Mouse (Mus musculus) heart, embryonic 14.5 days (tissue): ENCODE measurements at regions not wholly inside any gene's neighbourhood (a gene's known extent, or its start where the extent isn't known, plus 50 kb on each side); places are given as distances from the start of the nearest gene placed in this dataset.
"Not testable (repeated sequence)": the region's sequence is repeated elsewhere in the genome, so short reads cannot be mapped to it uniquely, and the experiment has no call there.

Experiments used
- ATAC-seq: fragments of 200-750 bp; cut with Nextera tagmentation; 2 replicates; pipeline ENCODE4 v1.8.0; 2017; ENCODE audit warnings: low read depth, moderate TSS enrichment; ENCODE audit not compliant: insufficient number of reproducible peaks, insufficient read depth, low FRiP score
- H3K27ac ChIP-seq, 2 experiments: fragments of 200-500 bp in 1 of 2; fragments of 300-500 bp in 1 of 2; sonication (generic) in 1 of 2; replicated peaks in 1 of 2; 2 replicates each; pipeline ENCODE4 v1.5.1; 2012 to 2014; ENCODE audit warnings: low read depth in 2 of 2, low read length in 2 of 2, control low read depth in 1 of 2, mild to moderate bottlenecking in 1 of 2, mixed read lengths in 1 of 2; ENCODE audit not compliant: control insufficient read depth in 1 of 2, insufficient read depth in 1 of 2
- H3K27me3 ChIP-seq: fragments of 300-500 bp; sonication (generic); 2 replicates; pipeline ENCODE4 v1.6.1; 2014; ENCODE audit warnings: mild to moderate bottlenecking, low read length, control low read depth; ENCODE audit not compliant: control insufficient read depth, insufficient read depth
- H3K36me3 ChIP-seq: fragments of 300-500 bp; sonication (generic); 2 replicates; pipeline ENCODE4 v1.6.1; 2014; ENCODE audit warnings: mild to moderate bottlenecking, control low read depth, low read length, mixed read lengths; ENCODE audit not compliant: control insufficient read depth, insufficient read depth
- H3K4me1 ChIP-seq, 2 experiments: fragments of 200-500 bp in 1 of 2; fragments of 300-500 bp in 1 of 2; sonication (generic) in 1 of 2; 2 replicates each; pipeline ENCODE4 v1.6.1; 2012 to 2014; ENCODE audit warnings: low read length in 2 of 2, control low read depth in 1 of 2, mixed read lengths in 1 of 2; ENCODE audit not compliant: control insufficient read depth in 2 of 2, insufficient read depth in 2 of 2
- H3K4me2 ChIP-seq: fragments of 300-500 bp; sonication (generic); 2 replicates; pipeline ENCODE4 v1.6.1; 2014; ENCODE audit warnings: mild to moderate bottlenecking, low read length
- H3K4me3 ChIP-seq, 2 experiments: fragments of 200-500 bp in 1 of 2; fragments of 300-500 bp in 1 of 2; sonication (generic) in 1 of 2; 2 replicates each; pipeline ENCODE4 v1.5.1; 2012 to 2014; ENCODE audit warnings: low read length in 2 of 2, mild to moderate bottlenecking in 2 of 2, control low read depth in 1 of 2, low read depth in 1 of 2, moderate library complexity in 1 of 2; ENCODE audit not compliant: control insufficient read depth in 1 of 2, insufficient read depth in 1 of 2
- H3K9ac ChIP-seq: fragments of 300-500 bp; sonication (generic); 2 replicates; pipeline ENCODE4 v1.6.1; 2014; ENCODE audit warnings: mild to moderate bottlenecking, low read length
- H3K9me3 ChIP-seq: fragments of 300-500 bp; sonication (generic); 2 replicates; pipeline ENCODE4 v1.6.1; 2016; ENCODE audit warnings: low read length, control low read depth; ENCODE audit not compliant: control insufficient read depth
- WGBS: fragments of 180-500 bp; shearing (Covaris S2); extraction: QIAGEN DNeasy Blood & Tissue Kit; methylation state at CpG from one replicate; pipeline ENCODE4 v1.1.7; 2014; 5-methylcytosine and 5-hydroxymethylcytosine counted together

GRCm38 (mm10) chr7:39654563-39655286, 137.2 kb downstream of the Zfp619 start:
- ATAC-seq: no peak
- Histone ChIP-seq H3K9ac (no peak overlapping the region), H3K36me3 (no peaks in the 10 kb centered on the region), H3K4me1 (peaks cover 0 to 2% of the 10 kb centered on the region in 2 experiments; a peak in 2 of 4 replicates), H3K9me3 (no peaks in the 10 kb centered on the region), H3K27ac (peak overlapping the region; percentile 8 to 45; a peak in 1 of 4 replicates), H3K27me3 (no peaks in the 10 kb centered on the region), H3K4me3 (no peak overlapping the region), H3K4me2 (peak overlapping the region; percentile 36; the same call in 1 of the 2 replicates)
- 17% methylated on average over 4 of the region's 4 CpGs for WGBS

DNA sequence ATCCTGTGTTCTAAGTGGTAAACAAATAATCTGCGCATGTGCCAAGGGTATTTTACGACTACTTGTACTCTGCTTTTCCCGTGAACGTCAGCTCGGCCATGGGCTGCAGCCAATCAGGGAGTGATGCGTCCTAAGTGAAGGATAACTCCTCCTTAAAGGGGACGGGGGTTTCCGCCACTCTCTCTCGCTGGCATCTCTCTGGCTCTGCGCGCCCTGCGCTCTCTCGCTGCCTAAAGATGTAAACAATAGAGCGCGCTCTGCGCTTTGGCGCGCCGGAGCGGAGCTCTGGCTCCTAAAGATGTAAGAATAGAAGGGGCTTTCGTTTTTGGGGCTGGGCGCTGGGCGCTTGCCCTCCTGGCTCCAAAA, 137.7 kb downstream of the Zfp619 start:
- WGBS: 18% methylated on average over 21 of the region's 23 CpGs

GRCm38 (mm10) chr7:39655709-39656397, 138.3 kb downstream of the Zfp619 start:
- H3K27me3 ChIP-seq: no peaks in the 10 kb centered on the region
- H3K36me3 ChIP-seq: no peaks in the 10 kb centered on the region
- no peak for ATAC-seq
- WGBS: 35% methylated on average over 13 of the region's 13 CpGs
- H3K9me3 ChIP-seq: no peaks in the 10 kb centered on the region
- H3K4me1 ChIP-seq: peaks cover 0 to 2% of the 10 kb centered on the region in 2 experiments; a peak in 2 of 4 replicates
- peak overlapping the region; percentile 75 for H3K4me2 ChIP-seq
- H3K4me3 ChIP-seq: peak overlapping the region; percentile 45 to 48
- peak overlapping the region; percentile 54 to 59; a peak in 2 of 4 replicates for H3K27ac ChIP-seq
- peak overlapping the region; percentile 73 for H3K9ac ChIP-seq

More for the DNA sequence above, 137.7 kb downstream of the Zfp619 start:
- not testable (repeated sequence) for H3K4me1 ChIP-seq, H3K9me3 ChIP-seq, ATAC-seq, H3K27me3 ChIP-seq, H3K36me3 ChIP-seq
- Histone ChIP-seq H3K4me2 (peak overlapping the region; percentile 75), H3K4me3 (peak overlapping the region; percentile 45 to 48), H3K27ac (peak overlapping the region; percentile 54 to 59; a peak in 1 of 4 replicates), H3K9ac (peak overlapping the region; percentile 73)

DNA sequence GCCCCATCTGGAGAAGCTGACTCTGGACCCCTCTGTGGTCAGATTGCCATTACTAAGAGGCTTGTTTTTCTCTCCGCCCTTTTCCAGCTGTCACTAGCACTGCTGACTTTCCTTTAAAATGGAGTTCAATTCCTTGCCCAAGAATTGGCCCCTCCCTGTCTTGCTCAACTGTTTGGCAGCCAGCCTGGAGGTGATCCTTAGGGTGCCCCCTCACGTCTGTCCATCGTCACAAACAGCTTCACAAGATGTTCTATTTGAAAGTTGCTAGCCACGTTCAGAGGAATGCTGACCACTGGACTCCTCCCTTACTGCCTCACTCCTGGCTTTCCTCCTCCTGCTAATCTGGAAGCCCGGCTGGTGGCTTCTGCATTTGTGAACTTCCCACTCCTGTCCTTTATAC, 142.0 kb downstream of the Zfp619 start:
- no peak overlapping the region for H3K4me2 ChIP-seq
- H3K27ac ChIP-seq: no peak overlapping the region
- H3K9me3 ChIP-seq: no peaks in the 10 kb centered on the region
- H3K4me1 ChIP-seq: peaks cover 0 to 2% of the 10 kb centered on the region in 2 experiments; a peak in 2 of 4 replicates
- 16% methylated on average over 5 of the region's 5 CpGs for WGBS
- no peak overlapping the region for H3K4me3 ChIP-seq
- no peak overlapping the region for H3K9ac ChIP-seq
- no peak for ATAC-seq
- H3K36me3 ChIP-seq: no peaks in the 10 kb centered on the region
- no peaks in the 10 kb centered on the region for H3K27me3 ChIP-seq

DNA sequence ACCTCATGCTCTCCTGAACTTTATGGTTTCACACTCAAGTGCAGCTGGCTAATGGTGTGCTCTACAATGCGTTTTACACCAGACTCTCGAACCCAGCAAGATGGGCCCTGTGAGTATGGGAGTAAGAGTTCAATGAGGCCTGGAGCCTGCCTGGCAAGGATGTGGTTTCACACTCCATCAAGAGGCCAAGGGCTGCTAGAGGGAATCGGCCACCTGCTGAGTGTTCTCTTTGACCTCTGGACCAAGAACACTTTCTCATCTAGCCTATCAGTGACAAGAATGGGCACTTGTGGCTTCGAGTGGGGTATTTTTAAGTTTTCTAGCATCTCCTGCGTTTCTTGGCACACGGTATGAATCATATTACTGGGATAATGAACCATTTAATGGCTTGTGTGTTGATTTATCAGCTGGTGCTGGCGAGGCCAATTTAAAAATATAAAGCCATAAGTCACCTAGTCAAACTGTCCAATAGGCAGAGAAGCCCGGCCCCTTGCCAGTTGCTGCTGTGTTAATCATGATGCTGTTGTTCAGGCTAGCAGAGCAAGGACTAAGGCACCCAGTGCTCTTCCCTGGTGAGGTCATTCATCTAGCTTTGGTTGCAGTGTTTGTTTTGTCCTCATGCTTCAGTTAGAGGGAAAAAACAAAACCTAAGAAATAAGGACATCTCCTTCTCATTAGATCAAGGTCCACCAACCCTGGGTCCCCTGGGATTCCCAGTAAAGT, 157.7 kb downstream of the Zfp619 start:
- 70% methylated on average over 8 of the region's 8 CpGs for WGBS
- H3K27ac ChIP-seq: no peak overlapping the region
- H3K9me3 ChIP-seq: no peaks in the 10 kb centered on the region
- H3K36me3 ChIP-seq: no peaks in the 10 kb centered on the region
- ATAC-seq: no peak
- H3K27me3 ChIP-seq: no peaks in the 10 kb centered on the region
- no peak overlapping the region for H3K4me3 ChIP-seq
- H3K4me2 ChIP-seq: no peak overlapping the region
- H3K4me1 ChIP-seq: no peaks in the 10 kb centered on the region
- no peak overlapping the region for H3K9ac ChIP-seq

GRCm38 (mm10) chr7:39675847-39676238, 158.3 kb downstream of the Zfp619 start:
- Histone ChIP-seq H3K4me2 (no peak overlapping the region), H3K4me1 (no peaks in the 10 kb centered on the region), H3K27ac (no peak overlapping the region), H3K9me3 (no peaks in the 10 kb centered on the region), H3K36me3 (no peaks in the 10 kb centered on the region), H3K4me3 (no peak overlapping the region), H3K9ac (no peak overlapping the region), H3K27me3 (no peaks in the 10 kb centered on the region)
- ATAC-seq: no peak
- 64% methylated on average over 1 of the region's 1 CpGs for WGBS

DNA sequence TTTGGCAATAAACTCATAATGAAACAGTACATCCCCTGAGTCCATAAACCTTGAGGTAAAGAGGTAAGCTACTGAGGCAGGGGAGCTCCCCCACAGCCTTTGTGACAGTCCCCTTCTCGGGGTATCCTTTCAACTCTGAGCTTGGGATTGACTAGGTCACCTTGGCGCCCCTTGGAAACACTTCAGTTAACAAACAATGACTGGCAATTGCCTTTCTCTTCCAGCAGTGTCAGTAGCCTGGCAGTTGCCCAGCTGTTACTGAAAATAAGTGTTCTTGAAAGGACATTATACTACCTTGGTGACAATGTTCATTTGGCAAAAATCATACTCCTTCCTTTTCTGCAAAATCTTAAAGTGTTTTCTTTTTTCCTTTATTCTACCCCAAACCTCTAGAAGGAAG, 162.8 kb downstream of the Zfp619 start:
- Histone ChIP-seq H3K4me3 (no peak overlapping the region), H3K36me3 (no peaks in the 10 kb centered on the region), H3K27ac (no peak overlapping the region), H3K9me3 (no peaks in the 10 kb centered on the region), H3K4me2 (no peak overlapping the region), H3K27me3 (no peaks in the 10 kb centered on the region), H3K9ac (no peak overlapping the region), H3K4me1 (no peaks in the 10 kb centered on the region)
- ATAC-seq: no peak
- WGBS: 46% methylated on average over 2 of the region's 2 CpGs
